In the genomic region with DNA sequence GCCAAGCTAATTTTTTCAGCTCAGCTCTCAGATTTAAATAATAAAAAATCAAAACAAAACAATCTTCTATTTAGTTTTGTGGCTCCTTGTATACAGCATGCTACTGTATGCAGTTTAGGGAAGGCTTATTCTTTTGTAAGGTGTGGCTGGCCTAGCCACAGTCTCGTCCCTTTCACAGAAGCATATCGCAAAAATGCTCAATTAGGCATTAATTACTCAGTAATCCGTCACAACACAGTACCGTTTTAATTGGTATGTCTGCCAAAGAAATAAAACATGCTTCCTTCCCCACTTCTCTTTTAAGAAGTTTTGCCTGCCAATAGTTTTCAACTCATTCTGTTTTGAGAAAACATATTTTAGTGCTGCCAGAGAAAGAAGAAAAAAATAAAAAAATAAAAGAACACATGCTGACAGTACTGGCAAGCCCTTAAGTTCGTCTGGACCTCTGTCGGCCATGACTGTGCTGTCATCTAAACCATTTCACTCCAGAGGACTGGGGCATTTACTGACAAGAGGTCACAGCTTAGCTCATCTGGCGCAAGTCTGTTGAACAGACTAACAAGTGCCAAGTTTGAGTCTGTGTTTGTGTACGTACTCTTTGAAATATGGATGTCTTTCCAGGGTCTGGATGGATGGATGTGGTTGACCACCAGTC, we compare ENCODE assay signal across 16 mouse cellular contexts. TPM values are rescaled to one million over a fixed set of nuclear protein-coding genes. Genes with fewer than 3 reads are reported as not detected.
DNase-seq lines count a peak whose midpoint lies in the region; ATAC-seq and TF ChIP-seq lines count a peak whose summit lies in the region.
"Had no signal": no experiment of that assay in that cellular context is flagged by ENCODE, and none has a peak within 500 bp of the region (broad histone marks: within the 10 kb centered on the region; RNA-seq: fewer than 3 reads in every experiment).

No protein-coding gene starts in this region.

- peak; percentile 41; the same call in 1 of the 2 replicates for ATAC-seq in lung, embryonic 14.5 days (ENCODE audit: insufficient read depth)
- ATAC-seq in heart, embryonic 13.5 days (ENCODE audit: extremely low read depth, insufficient number of reproducible peaks, low FRiP score, low TSS enrichment): no peak
- ATAC-seq in stomach, embryonic 14.5 days (ENCODE audit: insufficient number of reproducible peaks, insufficient read depth, low FRiP score, low read depth): no peak
- ATAC-seq in midbrain, postnatal 0 days (ENCODE audit: low FRiP score): no peak
- ATAC-seq: Patski had no signal

- H3K4me1 ChIP-seq in heart, embryonic 10.5 days: peaks cover 11% of the 10 kb centered on the region; the same call in 1 of the 2 replicates
- H3K4me1 ChIP-seq in lung, embryonic 14.5 days (ENCODE audit: insufficient read depth): 0 out of 2 replicates have a peak, but pooled peaks cover 4% of the 10 kb centered on the region
- peaks cover 35% of the 10 kb centered on the region for H3K4me1 ChIP-seq in heart, embryonic 13.5 days
- H3K4me1 ChIP-seq in stomach, embryonic 14.5 days (ENCODE audit: control insufficient read depth, insufficient read depth, low read length): peaks cover 19% of the 10 kb centered on the region; the same call in 1 of the 2 replicates
- H3K4me1 ChIP-seq in midbrain, postnatal 0 days (ENCODE audit: insufficient read depth, low read length): no peaks in the 10 kb centered on the region
- H3K4me1 ChIP-seq: limb, embryonic 10.5 days; liver, embryonic 15.5 days; midbrain, embryonic 12.5 days; neural tube, embryonic 13.5 days had no signal

- no peak for TF ChIP-seq CTCF in lung, embryonic 14.5 days (IDR thresholded peaks at IDR 0.05; ENCODE audit: low read depth)
- no peak for TF ChIP-seq CTCF in midbrain, postnatal 0 days (IDR thresholded peaks at IDR 0.05)

- no peak overlapping the region for H3K9ac ChIP-seq in lung, embryonic 14.5 days
- no peak overlapping the region for H3K9ac ChIP-seq in heart, embryonic 13.5 days
- no peak overlapping the region for H3K9ac ChIP-seq in stomach, embryonic 14.5 days (replicated peaks; ENCODE audit: low read depth, low read length)
- no peak overlapping the region for H3K9ac ChIP-seq in midbrain, postnatal 0 days (replicated peaks; ENCODE audit: low read length, poor library complexity, severe bottlenecking)
- H3K9ac ChIP-seq: liver, embryonic 15.5 days; midbrain, embryonic 12.5 days; neural tube, embryonic 13.5 days had no signal

- WGBS in heart, embryonic 10.5 days: 75% methylated on average over 8 of the region's 8 CpGs
- WGBS in lung, embryonic 14.5 days: 30% methylated on average over 8 of the region's 8 CpGs
- WGBS in heart, embryonic 13.5 days: 61% methylated on average over 8 of the region's 8 CpGs
- 55% methylated on average over 8 of the region's 8 CpGs for WGBS in stomach, embryonic 14.5 days
- 61% methylated on average over 8 of the region's 8 CpGs for WGBS in midbrain, postnatal 0 days

- peak; percentile 28 to 39 for DNase-seq in heart, adult 18-20 months
- DNase-seq in heart, embryonic 10.5 days (ENCODE audit: low spot score): no peak
- peak; percentile 66 for DNase-seq in lung, embryonic 14.5 days
- DNase-seq in lung, postnatal 36 days: no peak
- DNase-seq in thymus, postnatal 25 days: no peak
- no peak for DNase-seq in midbrain, postnatal 0 days (ENCODE audit: low spot score)
- DNase-seq: adrenal gland, adult 8-10 months; kidney, adult 11 months had no signal

- H3K36me3 ChIP-seq in heart, embryonic 10.5 days: no peaks in the 10 kb centered on the region
- no peaks in the 10 kb centered on the region for H3K36me3 ChIP-seq in lung, embryonic 14.5 days (ENCODE audit: insufficient read depth)
- no peaks in the 10 kb centered on the region for H3K36me3 ChIP-seq in heart, embryonic 13.5 days
- H3K36me3 ChIP-seq in stomach, embryonic 14.5 days (ENCODE audit: control insufficient read depth, insufficient read depth, low read length): no peaks in the 10 kb centered on the region
- no peaks in the 10 kb centered on the region for H3K36me3 ChIP-seq in midbrain, postnatal 0 days (ENCODE audit: insufficient read depth, low read length)
- H3K36me3 ChIP-seq: limb, embryonic 10.5 days; liver, embryonic 15.5 days; midbrain, embryonic 12.5 days; neural tube, embryonic 13.5 days had no signal

- H3K27ac ChIP-seq in heart, embryonic 10.5 days: no peak overlapping the region
- peak overlapping the region; percentile 82 for H3K27ac ChIP-seq in lung, embryonic 14.5 days (ENCODE audit: low read depth)
- H3K27ac ChIP-seq in heart, embryonic 13.5 days (replicated peaks): no peak overlapping the region
- 0 out of 2 replicates have a peak overlapping the region, but pooled peaks have one; percentile 21 for H3K27ac ChIP-seq in stomach, embryonic 14.5 days (ENCODE audit: low read length)
- no peak overlapping the region for H3K27ac ChIP-seq in midbrain, postnatal 0 days (ENCODE audit: low read depth, low read length)
- H3K27ac ChIP-seq: limb, embryonic 10.5 days; liver, embryonic 15.5 days; midbrain, embryonic 12.5 days had no signal

- no peaks in the 10 kb centered on the region for H3K27me3 ChIP-seq in heart, embryonic 10.5 days (ENCODE audit: insufficient read depth, poor library complexity, severe bottlenecking)
- H3K27me3 ChIP-seq in lung, embryonic 14.5 days (ENCODE audit: insufficient read depth, low read length): no peaks in the 10 kb centered on the region
- no peaks in the 10 kb centered on the region for H3K27me3 ChIP-seq in heart, embryonic 13.5 days (replicated peaks)
- no peaks in the 10 kb centered on the region for H3K27me3 ChIP-seq in stomach, embryonic 14.5 days (ENCODE audit: control insufficient read depth, insufficient read depth, low read length)
- H3K27me3 ChIP-seq in midbrain, postnatal 0 days (ENCODE audit: insufficient read depth, low read length): no peaks in the 10 kb centered on the region
- H3K27me3 ChIP-seq: liver, embryonic 15.5 days; midbrain, embryonic 12.5 days; neural tube, embryonic 13.5 days; Patski had no signal

- peak overlapping the region; percentile 53; the same call in 1 of the 2 replicates for H3K4me2 ChIP-seq in lung, embryonic 14.5 days
- H3K4me2 ChIP-seq in heart, embryonic 13.5 days: 0 out of 2 replicates have a peak overlapping the region, but pooled peaks have one; percentile 8
- no peak overlapping the region for H3K4me2 ChIP-seq in stomach, embryonic 14.5 days (replicated peaks; ENCODE audit: low read depth, low read length)
- no peak overlapping the region for H3K4me2 ChIP-seq in midbrain, postnatal 0 days (ENCODE audit: low read depth, low read length, poor library complexity, severe bottlenecking)
- H3K4me2 ChIP-seq: liver, embryonic 15.5 days; midbrain, embryonic 12.5 days; neural tube, embryonic 13.5 days had no signal

- no peak overlapping the region for H3K4me3 ChIP-seq in heart, embryonic 10.5 days
- H3K4me3 ChIP-seq in lung, embryonic 14.5 days (ENCODE audit: low read depth, low read length): no peak overlapping the region
- H3K4me3 ChIP-seq in heart, embryonic 13.5 days: no peak overlapping the region
- H3K4me3 ChIP-seq in stomach, embryonic 14.5 days (ENCODE audit: low read depth, low read length): no peak overlapping the region
- no peak overlapping the region for H3K4me3 ChIP-seq in midbrain, postnatal 0 days (ENCODE audit: low read depth, low read length)
- H3K4me3 ChIP-seq: erythroblast, embryonic 14.5 days; limb, embryonic 10.5 days; liver, embryonic 15.5 days; midbrain, embryonic 12.5 days; neural tube, embryonic 13.5 days had no signal

- H3K9me3 ChIP-seq in heart, embryonic 10.5 days: no peaks in the 10 kb centered on the region
- no peaks in the 10 kb centered on the region for H3K9me3 ChIP-seq in lung, embryonic 14.5 days (ENCODE audit: low read depth, low read length)
- no peaks in the 10 kb centered on the region for H3K9me3 ChIP-seq in heart, embryonic 13.5 days
- no peaks in the 10 kb centered on the region for H3K9me3 ChIP-seq in stomach, embryonic 14.5 days (ENCODE audit: control insufficient read depth, low read depth, low read length)
- no peaks in the 10 kb centered on the region for H3K9me3 ChIP-seq in midbrain, postnatal 0 days (ENCODE audit: low read length)
- H3K9me3 ChIP-seq: limb, embryonic 10.5 days; liver, embryonic 15.5 days; midbrain, embryonic 12.5 days; neural tube, embryonic 13.5 days had no signal

RNA-seq across cellular contexts. Expression of a gene that starts 47.6 kb away (rescaled TPM):
- 1 to 10 TPM; 4.1 to 8.0 TPM for total RNA-seq in heart, adult 18-20 months (2021)
- polyA plus RNA-seq in heart, embryonic 10.5 days (2016; fragmentation: Nextera tagmentation; extraction: Ambion mirVana): 1.9 and 2.2 TPM in 2 replicates
- polyA plus RNA-seq in lung, embryonic 14.5 days (2014; fragmentation: Nextera tagmentation; extraction: Ambion mirVana): 4.9 and 5.7 TPM in 2 replicates
- 2.7 and 2.8 TPM in 2 replicates for polyA plus RNA-seq in heart, embryonic 13.5 days (2015; fragmentation: Nextera tagmentation; extraction: Ambion mirVana)
- 9.4 and 11.9 TPM in 2 replicates for polyA plus RNA-seq in stomach, embryonic 14.5 days (2014; fragmentation: Nextera tagmentation; extraction: Ambion mirVana)
- total RNA-seq in midbrain, postnatal 0 days (2014; rRNA removed): 10.6 and 12.8 TPM in 2 replicates
- polyA plus RNA-seq in midbrain, postnatal 0 days (2015; fragmentation: Nextera tagmentation; extraction: Ambion mirVana): 2.2 and 3.0 TPM in 2 replicates

Comparison
In these comparisons a context has a peak if more than half of its experiments do, and no peak if none do; other contexts are left out.
1. DNase-seq: peak in heart, adult 18-20 months (2 of 2) and lung, embryonic 14.5 days (single experiment); none in heart, embryonic 10.5 days (single experiment), lung, postnatal 36 days (single experiment), thymus, postnatal 25 days (single experiment) and midbrain, postnatal 0 days (single experiment).
2. H3K27ac ChIP-seq: peak in lung, embryonic 14.5 days (single experiment) and stomach, embryonic 14.5 days (single experiment); none in heart, embryonic 10.5 days (single experiment), heart, embryonic 13.5 days (single experiment) and midbrain, postnatal 0 days (single experiment).
3. H3K4me2 ChIP-seq: peak in lung, embryonic 14.5 days (single experiment) and heart, embryonic 13.5 days (single experiment); none in stomach, embryonic 14.5 days (single experiment) and midbrain, postnatal 0 days (single experiment).